Mouse (Mus musculus): ENCODE results near the gene Tbc1d2.
"Not testable (repeated sequence)": the region's sequence is repeated elsewhere in the genome, so short reads cannot be mapped to it uniquely, and the experiment has no call there.

Gene Tbc1d2

GRCm38 (mm10) chr4:46642924-46643675 lies 6.9 kb downstream of the Tbc1d2 start:
- no peak for DNase-seq (ENCODE audit: low read depth in 2 of 2, low spot score in 2 of 2)

GRCm38 (mm10) chr4:46641283-46641682 lies 8.7 kb downstream of the Tbc1d2 start:
- no peak for DNase-seq (ENCODE audit: low read depth in 2 of 2, low spot score in 2 of 2)

- DNase-seq (ENCODE audit: low read depth in 2 of 2, low spot score in 2 of 2) = no peak
Observed at GRCm38 (mm10) chr4:46639866-46640265, 10.1 kb downstream of the Tbc1d2 start.

DNA sequence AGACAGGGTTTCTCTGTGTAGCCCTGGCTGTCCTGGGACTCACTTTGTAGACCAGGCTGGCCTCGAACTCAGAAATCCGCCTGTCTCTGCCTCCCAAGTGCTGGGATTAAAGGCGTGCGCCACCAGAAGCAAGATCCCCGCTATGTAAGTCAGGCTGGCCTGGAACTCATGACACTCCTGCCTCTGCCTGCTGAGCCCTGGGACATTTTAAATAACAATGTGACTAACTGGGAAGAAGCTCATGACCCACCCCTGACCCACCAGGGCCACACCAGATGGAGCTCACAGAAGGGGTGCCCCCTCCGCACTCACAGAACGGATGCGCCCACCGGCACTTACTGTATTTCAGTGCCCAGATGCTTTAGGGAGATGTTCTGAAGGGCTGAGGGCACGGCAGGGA lies 12.8 kb downstream of the Tbc1d2 start:
- not testable (repeated sequence) for DNase-seq (ENCODE audit: low read depth in 2 of 2, low spot score in 2 of 2)

GRCm38 (mm10) chr4:46635702-46636430 lies 14.1 kb downstream of the Tbc1d2 start:
- no peak for DNase-seq (ENCODE audit: low read depth in 2 of 2, low spot score in 2 of 2)

DNA sequence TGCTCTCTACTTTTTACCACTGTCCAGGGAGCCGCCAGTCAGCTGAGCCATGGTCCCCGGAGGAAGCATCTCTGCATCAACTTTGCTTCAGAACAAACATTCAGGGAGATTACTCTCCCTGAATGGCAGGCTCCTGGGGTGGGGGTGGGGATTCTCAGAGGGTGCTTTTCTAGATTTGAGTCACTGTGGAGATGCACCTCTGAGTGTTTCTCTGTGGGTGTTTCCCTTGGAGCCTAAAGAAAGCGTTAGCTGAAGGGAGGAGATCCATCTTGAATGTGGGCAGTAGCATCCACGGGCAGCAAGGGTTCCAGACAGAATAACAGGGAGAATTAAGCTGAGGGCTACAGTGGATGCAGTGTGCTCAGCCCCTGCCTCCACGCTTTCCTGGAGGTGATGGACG lies 15.1 kb downstream of the Tbc1d2 start:
- no peak for DNase-seq (ENCODE audit: low read depth in 2 of 2, low spot score in 2 of 2)

DNA sequence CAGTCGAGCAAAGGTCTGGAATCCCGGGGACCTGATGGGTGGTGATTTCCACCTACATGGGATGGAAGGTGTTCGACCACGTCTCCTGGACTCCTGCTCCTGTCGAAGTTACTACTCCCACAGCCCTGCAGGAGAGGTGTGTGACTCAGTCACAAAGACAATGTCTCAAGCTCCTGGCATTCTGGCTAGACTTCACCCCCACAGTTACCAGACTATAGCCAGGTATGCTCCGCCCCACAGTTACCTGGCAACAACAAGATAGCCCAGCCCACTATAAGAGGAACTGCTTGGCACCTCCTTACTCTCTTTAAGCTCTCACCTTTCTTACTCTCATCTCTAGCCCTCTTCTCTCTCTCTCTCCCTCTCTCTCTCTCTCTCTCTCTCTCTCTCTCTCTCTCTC lies 16.4 kb downstream of the Tbc1d2 start:
- DNase-seq (ENCODE audit: low read depth in 2 of 2, low spot score in 2 of 2) = not testable (repeated sequence)

- DNase-seq (ENCODE audit: low read depth in 2 of 2, low spot score in 2 of 2) = no peak
Observed at GRCm38 (mm10) chr4:46632465-46632864, 17.5 kb downstream of the Tbc1d2 start.

DNA sequence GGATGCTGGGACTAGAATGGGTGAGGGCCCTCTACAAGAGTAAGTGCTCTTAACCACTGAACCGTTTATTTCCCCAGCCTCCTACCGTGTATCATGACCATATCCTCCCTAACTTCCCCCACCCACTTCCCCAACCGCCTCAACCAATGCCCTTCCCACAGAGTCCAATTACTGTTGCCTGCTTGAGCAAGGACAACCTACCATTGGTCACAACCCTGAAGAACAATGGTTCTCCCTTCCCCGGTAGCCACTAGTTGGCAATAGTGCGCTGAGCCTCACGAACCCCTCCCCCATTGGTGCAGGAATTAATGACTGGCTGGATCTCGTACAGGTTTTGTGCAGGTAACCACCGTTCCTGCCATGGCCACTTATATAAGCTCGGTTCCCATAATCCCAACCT lies 19.6 kb downstream of the Tbc1d2 start:
- DNase-seq (ENCODE audit: low read depth in 2 of 2, low spot score in 2 of 2) = no peak

DNA sequence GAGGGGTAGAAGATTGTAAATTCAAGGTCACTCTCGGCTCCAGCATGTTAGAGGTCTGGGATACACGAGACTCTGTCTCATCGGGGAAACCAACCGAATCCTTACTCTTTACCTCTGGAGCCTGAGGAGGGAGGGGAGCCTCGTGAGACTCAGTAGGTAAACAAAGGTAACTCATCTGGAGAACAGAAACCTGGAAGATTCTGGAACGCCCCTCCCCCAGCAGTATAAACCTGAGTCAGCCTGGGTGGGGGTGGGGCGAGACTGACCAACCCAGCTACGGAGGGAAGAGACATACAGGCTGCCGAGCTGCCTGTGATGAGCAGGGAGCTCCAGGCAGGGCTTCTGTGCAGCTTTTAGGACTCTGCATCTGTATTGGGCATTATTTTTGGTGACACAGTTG lies 21.1 kb downstream of the Tbc1d2 start:
- no peak for DNase-seq (ENCODE audit: low read depth in 2 of 2, low spot score in 2 of 2)

DNA sequence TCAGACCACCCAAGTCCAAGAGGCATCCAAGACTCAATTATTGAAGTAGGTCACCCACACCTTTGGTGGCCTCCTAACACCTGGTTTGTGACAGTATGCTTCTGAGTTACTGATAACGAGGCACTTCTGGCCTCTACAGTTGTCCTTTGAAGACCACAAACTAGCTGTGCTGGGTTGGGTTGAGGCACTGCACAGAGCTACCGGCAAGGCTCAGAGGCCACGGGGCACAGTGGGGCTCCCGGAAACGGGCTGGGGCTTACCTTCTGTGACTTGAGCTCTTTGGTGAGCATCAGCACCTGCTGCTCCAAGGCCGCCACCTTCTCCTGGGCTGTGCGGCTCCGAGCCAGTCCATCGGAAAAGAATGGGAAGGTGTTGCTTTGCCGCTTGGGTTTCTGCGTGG lies 21.9 kb downstream of the Tbc1d2 start:
- no peak for DNase-seq (ENCODE audit: low read depth in 2 of 2, low spot score in 2 of 2)

- no peak for DNase-seq (ENCODE audit: low read depth in 2 of 2, low spot score in 2 of 2)
Observed at GRCm38 (mm10) chr4:46625101-46625500, 24.9 kb downstream of the Tbc1d2 start.

DNA sequence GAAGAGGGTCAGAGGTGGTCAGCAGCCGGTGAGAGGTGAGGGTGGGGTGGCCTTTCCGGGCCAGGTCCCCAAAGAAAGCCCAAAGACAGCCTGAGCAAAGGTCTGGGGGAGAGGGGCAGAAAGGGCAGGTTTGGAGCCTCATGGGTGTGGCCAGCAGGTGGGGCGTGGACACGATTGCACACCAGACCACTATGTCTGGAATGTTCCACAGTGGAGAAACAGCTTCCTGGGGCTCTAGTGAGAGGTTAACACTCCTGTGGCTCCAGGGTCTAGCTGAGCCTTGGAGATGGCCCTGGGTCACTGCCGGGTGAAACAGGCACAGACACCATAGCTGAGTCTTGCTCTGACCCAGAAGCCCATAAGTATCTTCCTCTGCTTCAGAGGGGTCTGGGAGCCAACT lies 27.0 kb downstream of the Tbc1d2 start:
- DNase-seq (ENCODE audit: low read depth in 2 of 2, low spot score in 2 of 2) = no peak

GRCm38 (mm10) chr4:46620946-46621345 lies 29.1 kb downstream of the Tbc1d2 start:
- DNase-seq (ENCODE audit: low read depth in 2 of 2, low spot score in 2 of 2) = no peak

- DNase-seq (ENCODE audit: low read depth in 2 of 2, low spot score in 2 of 2) = no peak
Observed at GRCm38 (mm10) chr4:46620330-46620729, 29.7 kb downstream of the Tbc1d2 start.

DNA sequence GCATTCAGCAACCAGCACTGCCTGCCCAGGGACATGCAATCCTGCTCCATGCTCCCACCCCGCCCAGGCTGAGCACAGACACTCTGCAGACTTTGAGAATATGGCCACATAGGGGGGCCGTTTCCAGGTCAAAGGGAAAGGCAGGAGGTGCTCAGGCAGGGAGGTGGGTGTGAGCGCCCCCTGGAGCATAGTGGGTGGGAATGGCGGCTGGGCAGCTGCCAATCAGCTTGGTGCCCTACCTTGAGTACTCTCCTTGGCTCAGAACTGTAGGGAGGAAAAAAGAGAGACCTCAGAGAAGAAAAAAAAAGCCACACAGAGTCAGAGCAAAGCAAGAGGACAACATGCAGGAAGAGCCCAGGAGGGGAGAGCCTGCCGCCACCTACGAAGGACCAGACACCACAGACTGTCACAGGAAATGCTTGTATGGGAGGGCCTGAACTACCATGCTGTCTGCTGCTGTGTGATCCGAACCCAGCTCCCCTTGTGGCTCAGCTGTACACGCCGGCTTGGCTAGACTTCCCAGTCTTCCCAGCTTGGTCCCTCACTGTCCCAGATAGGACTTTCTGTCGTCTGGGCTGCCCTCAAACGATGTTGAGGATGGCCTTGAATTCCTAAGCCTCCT lies 31.7 kb downstream of the Tbc1d2 start:
- peak in 1 of 2 experiments; percentile 44 for DNase-seq (ENCODE audit: low read depth in 2 of 2, low spot score in 2 of 2)

DNA sequence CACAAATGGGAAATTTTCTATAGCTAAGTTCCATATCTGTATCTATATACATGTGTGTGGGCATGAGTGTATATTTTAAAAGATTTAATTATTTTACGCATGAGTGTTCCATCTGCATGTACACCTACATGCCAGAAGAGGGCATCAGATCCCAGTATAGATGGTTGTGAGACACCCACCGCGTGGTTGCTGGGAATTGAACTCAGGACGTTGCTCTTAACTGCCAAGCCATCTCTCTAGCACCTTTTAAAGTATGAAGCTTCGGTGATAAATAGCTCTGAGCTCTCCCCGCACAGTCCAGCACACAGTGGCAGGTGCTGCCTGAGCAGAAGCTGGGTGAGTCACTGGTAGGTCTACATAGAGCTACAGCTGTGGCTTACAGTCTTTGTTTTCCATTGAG lies 32.6 kb downstream of the Tbc1d2 start:
- no peak for DNase-seq (ENCODE audit: low read depth in 2 of 2, low spot score in 2 of 2)

DNA sequence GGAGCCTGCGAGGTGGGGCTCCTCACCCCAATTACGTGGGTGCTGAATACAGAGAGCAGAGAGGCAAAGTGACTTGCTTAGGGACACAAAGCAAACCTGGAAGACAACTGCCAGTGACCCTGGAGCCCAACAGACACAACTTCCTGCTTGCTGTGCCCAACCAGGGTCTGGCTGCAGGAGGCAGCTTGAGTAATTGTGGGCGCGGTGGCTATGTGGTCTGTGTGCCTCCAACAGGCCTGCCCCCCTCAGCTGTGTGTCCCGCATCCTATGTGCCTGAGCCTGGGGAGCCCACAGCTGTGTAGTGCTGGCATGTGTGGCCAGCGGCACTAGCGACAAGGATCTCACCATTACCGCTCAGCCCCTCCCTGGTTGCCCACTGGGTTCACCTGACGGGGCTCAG lies 35.4 kb downstream of the Tbc1d2 start:
- DNase-seq (ENCODE audit: low read depth in 2 of 2, low spot score in 2 of 2) = no peak

GRCm38 (mm10) chr4:46613618-46614017 lies 36.4 kb downstream of the Tbc1d2 start:
- DNase-seq (ENCODE audit: low read depth in 2 of 2, low spot score in 2 of 2) = no peak

DNA sequence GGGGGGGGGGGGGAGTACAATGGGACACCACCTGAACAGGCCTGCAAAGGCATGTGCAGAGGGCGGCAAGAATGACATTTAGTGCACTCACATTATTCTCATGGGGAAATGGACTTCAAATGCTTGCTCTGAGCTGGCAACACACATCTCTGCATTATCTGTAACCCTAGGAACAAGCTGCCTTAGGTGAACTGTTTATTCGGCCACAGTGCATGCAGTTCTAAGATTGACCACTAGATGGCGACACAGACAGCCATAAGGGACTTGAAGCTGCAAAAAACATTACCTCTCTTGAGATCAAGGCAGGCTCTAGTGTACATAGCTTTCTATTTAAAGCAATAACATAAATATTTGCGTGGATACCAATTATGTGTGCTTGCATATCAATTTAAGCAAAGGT lies 38.8 kb downstream of the Tbc1d2 start:
- DNase-seq (ENCODE audit: low read depth in 2 of 2, low spot score in 2 of 2) = peak; percentile 86 to 90

DNA sequence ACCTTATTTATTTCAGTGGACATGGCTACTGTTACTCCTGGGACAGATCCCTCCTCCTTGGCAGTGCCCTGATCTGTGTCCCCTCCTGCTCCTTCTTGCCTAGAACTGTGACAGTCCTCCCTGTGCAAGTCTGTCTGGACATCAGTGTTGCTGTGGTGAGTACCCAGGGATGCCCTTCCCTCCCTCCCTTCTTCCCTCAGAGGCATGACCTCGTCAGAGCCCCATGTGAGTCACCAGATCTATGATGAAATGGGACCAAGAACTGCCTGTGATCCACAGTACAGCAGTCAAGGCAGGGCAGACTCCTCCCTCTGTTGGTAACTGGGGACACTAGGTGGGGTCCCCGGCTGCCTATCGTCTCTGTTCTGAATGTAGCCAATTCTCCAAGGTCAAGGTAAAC lies 42.4 kb downstream of the Tbc1d2 start:
- no peak for DNase-seq (ENCODE audit: low read depth in 2 of 2, low spot score in 2 of 2)

DNA sequence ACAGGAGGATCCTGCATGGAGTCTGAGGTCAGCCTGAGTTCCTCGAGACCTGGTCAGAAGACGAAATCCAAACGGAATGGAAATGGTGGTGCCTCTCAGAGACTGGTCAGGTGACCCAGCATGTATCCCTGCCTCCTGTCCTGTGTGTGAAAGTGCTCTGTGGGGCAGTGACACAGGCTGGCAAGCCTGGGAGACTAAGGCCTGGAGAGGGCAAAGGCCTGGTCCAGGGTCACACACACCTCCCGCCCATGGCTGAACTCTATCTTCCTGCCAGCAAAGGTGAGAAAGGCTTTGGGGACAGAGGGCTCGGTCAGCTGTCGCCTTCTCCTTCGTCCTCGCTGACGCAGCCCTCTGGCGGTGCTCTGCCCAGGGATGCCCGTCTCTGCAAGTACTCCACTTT lies 44.6 kb downstream of the Tbc1d2 start:
- no peak for DNase-seq (ENCODE audit: low read depth in 2 of 2, low spot score in 2 of 2)
